Mouse (Mus musculus) activated CD4-positive, CD25-positive, alpha-beta regulatory T cell, adult 4 months (primary cell): ENCODE measurements around the gene Mis12. TPM values are rescaled to one million over a fixed set of nuclear protein-coding genes. Genes with fewer than 3 reads are reported as not detected.

Experiments
- ATAC-seq: one replicate; pipeline ENCODE4 v1.8.0; 2017
- polyA plus RNA-seq, 2 experiments: library from polyadenylated mRNA; unstranded; fragments of 100-300 nt; shearing (Covaris generic); gene quantifications; one replicate each; pipeline ENCODE4 v1.2.1; 2017

The Mis12 gene
- polyA plus RNA-seq, 2 experiments from 2014 or later: 14.3 to 22.6 TPM

- no peak for ATAC-seq
Observed at GRCm38 (mm10) chr11:71018416-71019200, 803 bp upstream of the Mis12 start.

- no peak for ATAC-seq
Observed at GRCm38 (mm10) chr11:71028280-71028679, 8.9 kb downstream of the Mis12 start.

DNA sequence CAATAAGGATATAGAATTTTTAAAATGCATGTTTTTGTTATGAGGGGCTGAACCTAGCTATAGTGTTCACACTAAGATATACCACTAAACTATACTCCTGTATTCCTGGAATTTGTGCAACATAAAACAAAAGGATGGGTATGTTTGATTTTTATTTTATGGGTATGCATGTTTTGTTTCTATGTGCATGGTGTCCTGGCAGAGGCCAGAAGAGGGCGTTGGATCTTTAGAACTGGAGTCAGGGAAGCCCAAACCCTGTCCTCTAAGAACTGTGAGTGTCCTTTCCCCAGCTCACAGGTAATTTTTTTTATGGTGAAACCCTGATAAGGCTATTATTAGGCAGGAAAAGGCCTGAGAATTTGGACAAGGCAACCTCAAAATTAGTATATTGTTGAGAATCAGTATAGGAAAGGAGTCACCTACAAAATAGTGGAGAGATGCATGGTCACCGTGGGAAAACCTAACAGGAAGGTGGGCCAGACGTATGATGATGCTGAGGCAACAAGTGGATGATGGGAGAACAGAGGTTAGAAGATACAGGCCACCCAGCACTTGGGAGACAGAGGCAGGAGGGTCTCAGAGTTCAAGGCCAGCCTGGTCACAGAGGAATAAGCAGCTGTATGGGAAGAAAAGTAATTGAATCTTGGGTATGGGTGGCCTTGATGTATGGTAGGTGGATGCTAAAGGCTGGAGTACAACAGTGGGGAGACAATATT is 10.2 kb downstream of the Mis12 start:
- no peak for ATAC-seq

- ATAC-seq: no peak
Observed at GRCm38 (mm10) chr11:71032070-71032469, 12.7 kb downstream of the Mis12 start.

DNA sequence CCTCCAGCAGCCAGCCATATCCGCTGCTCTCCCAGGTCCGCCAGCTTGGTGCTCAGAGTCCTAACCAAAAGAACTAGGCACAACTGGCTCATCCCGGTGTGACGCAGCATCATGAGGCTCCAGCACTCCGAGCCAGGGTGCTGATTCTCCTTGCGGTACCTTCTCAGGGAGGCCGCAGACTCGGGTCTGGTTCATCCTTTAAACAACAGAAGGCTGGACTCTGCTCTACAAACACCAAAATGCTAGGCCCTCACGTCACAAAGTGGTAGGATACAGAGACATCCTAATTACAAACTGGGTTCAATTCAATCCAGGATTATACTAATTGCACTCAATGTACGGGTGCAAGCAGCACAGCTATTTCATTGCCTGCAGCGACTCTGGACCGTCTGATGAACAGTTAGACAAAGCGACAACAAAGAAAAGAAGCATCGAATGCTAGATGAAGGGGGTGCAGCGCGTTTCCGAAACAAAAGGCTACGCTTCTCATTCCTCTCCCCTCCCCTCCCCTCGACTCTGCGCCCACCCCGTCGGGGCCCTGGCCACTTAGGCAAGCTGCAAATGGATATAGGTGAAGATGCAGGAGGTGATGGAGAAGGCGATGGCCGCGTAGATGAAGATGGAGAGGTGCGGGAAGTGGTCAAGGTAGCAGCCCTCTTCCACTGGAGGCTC is 13.2 kb downstream of the Mis12 start:
- no peak for ATAC-seq

DNA sequence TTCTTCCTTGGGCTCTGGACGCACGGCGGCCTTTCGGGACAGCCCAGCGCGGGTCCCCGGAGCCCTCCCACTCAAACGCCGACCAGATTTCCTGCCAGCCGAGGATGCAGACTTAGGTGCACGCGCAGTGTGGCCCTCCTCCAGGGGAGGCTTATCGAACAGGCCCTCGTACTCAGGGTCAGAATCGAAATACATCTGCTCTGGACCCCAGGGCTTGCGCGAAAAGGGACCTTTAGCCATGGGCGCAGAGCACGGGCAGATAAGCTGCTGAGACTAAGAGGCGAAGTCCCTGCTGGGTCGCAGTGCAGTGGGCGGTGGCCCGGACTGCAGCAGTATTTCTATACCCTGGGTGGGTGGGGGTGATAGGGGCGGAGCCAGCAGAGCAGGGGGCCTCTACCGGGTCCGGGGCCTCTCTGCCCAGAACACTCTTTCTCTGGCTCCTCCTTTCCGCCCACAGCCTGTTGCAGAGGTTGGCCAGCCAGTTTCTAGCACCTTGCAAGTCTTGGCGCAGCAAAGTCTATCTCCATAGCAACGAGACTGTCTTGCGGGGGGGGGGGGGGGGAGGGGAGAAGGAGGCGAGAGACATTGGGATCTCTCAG is 13.9 kb downstream of the Mis12 start, which contains the start of gene 6330403K07Rik:
6330403K07Rik (minus strand) TSS at position 351 of the 599 bp plus-strand sequence.
- no peak for ATAC-seq

DNA sequence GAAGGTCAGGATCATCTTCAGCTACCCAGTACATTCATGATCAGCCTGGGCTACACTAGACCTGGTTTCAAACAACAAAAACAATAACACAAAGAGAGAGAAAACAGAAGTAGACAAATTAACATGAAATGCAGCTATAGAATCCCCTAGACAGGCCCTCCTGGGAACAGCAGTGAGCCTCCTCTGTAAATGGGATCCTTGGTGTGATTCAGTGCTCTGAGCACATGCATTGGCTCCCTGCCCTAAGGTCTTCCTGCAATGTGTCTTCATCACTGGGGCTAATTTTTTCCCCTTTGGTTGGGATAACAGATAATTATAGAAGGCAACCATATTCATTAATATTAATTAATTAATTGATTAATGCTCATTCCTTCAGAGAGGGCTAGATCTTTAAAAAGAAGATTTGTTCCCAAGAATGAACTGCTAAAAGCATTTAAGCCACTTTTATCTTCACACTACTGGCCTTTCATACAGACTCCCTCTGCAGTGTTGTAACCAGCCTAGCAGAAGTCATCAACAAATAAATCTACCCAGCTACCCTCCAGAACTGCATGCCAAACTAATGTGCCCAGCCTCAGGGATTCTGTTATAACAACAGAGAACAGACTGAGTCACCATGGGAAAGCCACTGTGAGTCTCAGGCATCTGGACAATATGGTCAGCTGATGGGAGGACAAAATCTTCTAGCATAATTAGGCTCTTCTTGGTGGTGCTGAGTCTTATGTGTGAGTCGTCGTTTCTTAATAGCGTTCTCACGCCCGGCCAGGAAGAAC is 20.3 kb downstream of the Mis12 start:
- ATAC-seq: no peak

DNA sequence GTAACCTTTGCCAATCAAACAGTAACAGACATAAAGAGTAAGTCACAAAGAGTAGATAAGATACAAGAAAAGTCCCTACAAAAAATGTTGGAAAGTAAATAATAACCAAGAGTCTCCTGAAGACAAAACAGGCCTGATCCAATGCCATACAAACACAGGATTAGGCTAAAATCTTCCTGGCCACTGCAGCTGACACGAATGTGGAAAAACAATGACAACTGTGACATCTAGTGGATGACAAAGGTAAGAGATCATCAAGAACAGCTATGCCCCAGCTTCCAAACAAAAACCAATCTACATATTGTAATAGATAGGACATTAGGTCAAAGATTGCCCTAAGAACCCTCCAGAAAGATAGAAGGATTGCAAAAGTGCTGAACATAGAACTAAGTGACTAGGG is 33.1 kb downstream of the Mis12 start:
- no peak for ATAC-seq

GRCm38 (mm10) chr11:71076342-71076741 is 56.9 kb downstream of the Mis12 start:
- no peak for ATAC-seq

Other genes starting within 250 kb of the Mis12 start
- gene Scimp, start 207.0 kb upstream of the Mis12 start, polyA plus RNA-seq: under 1 TPM in 1 of 2 experiments, not detected in 1; 0.64 TPM
- 10 to 100 TPM in 1 of 2 experiments, 1 to 10 TPM in 1; 9.4 to 10.8 TPM for gene Rabep1, start 174.8 kb upstream of the Mis12 start, polyA plus RNA-seq
- gene Nup88, start 49.6 kb upstream of the Mis12 start, polyA plus RNA-seq: 10 to 100 TPM; 65.6 to 75.9 TPM
- gene Rpain, start 49.4 kb upstream of the Mis12 start, polyA plus RNA-seq: 10 to 100 TPM; 49.9 to 74.5 TPM
- gene C1qbp, start 36.6 kb upstream of the Mis12 start, polyA plus RNA-seq: 10 to 100 TPM; 18.4 to 22.1 TPM
- 1 to 10 TPM; 5.2 to 5.7 TPM for gene Dhx33, start 15.2 kb upstream of the Mis12 start, polyA plus RNA-seq
- gene Derl2, start 230 bp downstream of the Mis12 start, polyA plus RNA-seq: 100 to 1,000 TPM; 128 to 130 TPM
- 10 to 100 TPM in 1 of 2 experiments, 1 to 10 TPM in 1; 9.0 to 22.7 TPM for gene 6330403K07Rik, start 13.9 kb downstream of the Mis12 start, polyA plus RNA-seq
- gene Nlrp1a, start 125.1 kb downstream of the Mis12 start, polyA plus RNA-seq: under 1 TPM in 1 of 2 experiments, not detected in 1; 0.32 TPM
- gene Nlrp1b, start 211.1 kb downstream of the Mis12 start, polyA plus RNA-seq: 1 to 10 TPM; 1.1 to 3.7 TPM